Mouse (Mus musculus) E14TG2a.4 (cell line): ENCODE results near the gene Ttc7b.

Source experiments
- CTCF ChIP-seq: conservative IDR thresholded peaks from 2 replicates; pipeline ENCODE4 v1.5.1; 2014; ENCODE audit warnings: low read length
- POU5F1 ChIP-seq: IDR thresholded peaks from 2 replicates; pipeline ENCODE4 v1.6.1; 2014; ENCODE audit warnings: low read length, borderline replicate concordance

DNA sequence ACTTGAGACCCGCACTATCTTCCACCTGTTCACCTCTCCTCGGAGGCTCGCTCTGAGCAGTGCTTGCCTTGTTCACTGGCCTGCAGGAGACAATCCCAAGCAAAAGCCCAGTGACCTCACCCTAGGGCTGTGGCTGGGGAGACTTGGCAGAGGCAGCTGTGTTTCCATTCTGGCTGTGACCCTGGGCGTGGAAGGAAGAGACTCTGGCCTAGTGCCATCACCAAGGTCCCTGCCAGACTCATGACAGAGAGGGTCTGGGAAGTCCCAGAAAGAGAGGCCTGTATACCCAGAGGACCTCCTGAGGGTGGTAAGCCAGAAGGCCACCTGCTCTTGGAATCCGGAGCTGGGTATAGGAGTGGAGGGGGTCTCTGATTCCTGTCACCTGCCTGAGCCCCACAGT is 244.8 kb downstream of the Ttc7b start:
- no peak for TF ChIP-seq CTCF
- no peak for TF ChIP-seq POU5F1
